Mouse (Mus musculus) adrenal gland, adult 2 months (tissue): ENCODE results near the gene Scand1. TPM values are rescaled to one million over a fixed set of nuclear protein-coding genes. Genes with fewer than 3 reads are reported as not detected.

Experiments
- DNase-seq: peaks from one replicate; pipeline ENCODE4 v3.0.0; 2021
- long read RNA-seq: library from polyadenylated mRNA; stranded (forward); transcript quantifications from one replicate; pipeline ENCODE4 v2.0.0, GENCODE M21; 2021
- polyA plus RNA-seq: library from polyadenylated mRNA; depleted of rRNA; stranded (reverse); fragments of >200 nt; gene quantifications from 2 replicates; pipeline ENCODE4 v1.2.3, GENCODE M21; 2012; rRNA removed
- total RNA-seq, 2 experiments: library from RNA; stranded (reverse); gene quantifications; 2 replicates each; pipeline ENCODE4 v1.2.3; 2021

Gene Scand1
- 100 to 1,000 TPM; 106 to 129 TPM for total RNA-seq
- 580 and 627 TPM in 2 replicates for polyA plus RNA-seq
- long read RNA-seq, transcript Scand1-201 (2 exons, 759 nt): major isoform, 53 of 96 reads
- long read RNA-seq, partial matches to known transcripts: 0 of 96 reads
- long read RNA-seq, other reads (novel, unspliced or antisense): 43 of 96 reads

DNA sequence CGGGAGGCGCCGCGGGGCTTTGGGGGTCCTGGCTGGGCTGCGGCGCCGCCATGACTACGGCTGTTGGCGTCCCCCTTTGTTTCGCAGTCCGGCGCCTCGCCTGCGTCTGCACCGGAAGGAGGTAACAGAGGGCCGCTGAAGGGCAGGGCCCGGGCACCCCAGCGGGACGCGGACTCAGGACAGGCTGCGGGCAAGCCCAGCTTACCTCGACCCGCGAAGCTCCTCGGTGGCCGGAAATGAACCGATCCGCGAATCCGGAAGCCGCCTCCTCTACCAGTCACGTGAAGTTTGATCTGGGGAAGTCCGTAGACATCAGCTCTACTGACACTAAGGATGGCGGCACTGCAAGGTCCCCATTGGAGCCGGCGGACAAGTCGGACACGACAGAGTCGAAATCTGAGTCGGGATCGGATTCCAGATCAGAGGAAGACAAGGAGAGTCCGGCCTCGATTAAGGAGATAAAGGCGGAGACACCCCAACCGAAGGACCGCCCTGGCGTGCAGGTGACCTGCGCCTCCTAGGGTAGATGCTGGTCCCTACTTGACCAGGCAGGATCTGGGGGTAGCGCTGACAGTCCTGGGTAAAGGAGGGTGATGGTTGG is at the start of gene Scand1, which contains the start of gene Cnbd2:
Gene Scand1 (minus strand): TSS at position 408 of the 601 bp plus-strand sequence.
Gene Cnbd2 (plus strand): TSS at position 3 of the 601 bp plus-strand sequence.
- peak; percentile 91 for DNase-seq

DNA sequence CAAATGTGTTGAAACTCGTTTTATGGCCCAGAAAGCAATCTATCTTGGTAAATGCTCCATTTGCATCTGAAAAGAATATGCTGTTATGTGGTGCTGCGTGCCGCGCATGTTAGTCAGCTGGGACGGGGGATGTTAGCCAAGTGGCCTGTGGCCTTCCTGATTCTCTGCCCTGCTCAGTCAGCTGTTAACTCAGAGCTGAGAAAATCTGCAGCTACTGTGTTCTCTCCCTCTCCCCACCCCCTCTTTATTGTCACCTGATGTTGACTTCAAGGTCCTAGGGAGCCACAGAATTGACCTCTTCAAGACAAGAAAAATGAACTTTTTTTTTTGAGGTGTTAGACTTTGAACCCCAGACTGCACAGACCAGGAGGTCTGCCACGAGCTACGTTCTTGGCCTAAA is 43.5 kb upstream of the Scand1 start:
- no peak for DNase-seq

DNA sequence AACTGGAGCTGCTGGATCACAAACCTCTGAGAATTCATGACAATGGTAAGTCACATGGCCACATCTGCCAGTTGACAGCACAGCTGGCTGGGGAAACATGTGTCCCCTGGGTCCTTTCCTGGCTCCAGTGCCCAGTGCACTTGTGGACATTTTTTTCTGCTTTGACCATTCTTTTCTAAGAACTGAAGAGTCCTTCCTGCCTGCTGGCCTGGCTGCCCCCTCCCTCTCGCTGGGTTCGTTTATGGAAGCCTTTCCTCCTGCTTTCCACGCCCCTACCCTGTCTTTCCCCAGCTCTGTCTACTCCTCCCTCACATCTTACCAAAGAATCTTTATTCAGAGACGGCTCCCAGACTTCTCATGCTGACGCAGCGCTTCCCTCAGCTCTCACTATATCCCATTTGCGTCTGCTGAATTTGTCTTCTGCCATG is 40.8 kb upstream of the Scand1 start:
- peak; percentile 27 for DNase-seq

DNA sequence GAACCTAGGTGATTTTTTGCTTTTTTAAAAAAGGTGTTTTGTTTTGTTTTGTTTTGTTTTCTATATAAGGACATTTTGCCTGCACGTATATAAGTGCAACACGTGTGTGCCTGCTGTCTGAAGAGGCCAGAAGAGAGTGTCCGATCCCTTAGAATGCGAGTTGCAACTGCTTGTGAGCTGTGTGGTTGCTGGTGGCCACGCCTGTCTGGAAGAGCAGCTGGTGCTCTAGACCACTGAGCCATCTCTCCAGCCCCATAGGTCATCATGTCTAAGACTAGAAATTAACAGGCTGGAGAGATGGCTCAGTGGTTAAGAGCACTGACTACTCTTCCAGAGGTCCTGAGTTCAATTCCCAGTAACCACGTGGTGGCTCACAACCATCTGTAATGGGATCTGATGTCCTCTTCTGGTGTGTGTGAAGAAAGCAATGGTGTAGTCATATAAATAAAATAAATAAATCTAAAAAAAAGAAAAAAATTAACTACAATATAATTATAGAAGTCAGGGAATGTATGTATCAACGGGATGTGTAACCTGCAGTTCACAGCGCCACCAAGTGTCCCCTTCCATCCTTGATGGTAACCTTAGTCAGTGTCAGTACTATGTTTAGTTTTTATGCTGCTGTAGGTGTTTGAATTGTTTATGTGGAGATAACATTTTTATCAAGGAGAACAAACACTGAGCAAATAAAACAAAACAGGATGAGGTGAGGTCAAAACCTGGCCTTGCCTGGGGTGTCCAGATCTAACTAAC is 40.1 kb upstream of the Scand1 start:
- no peak for DNase-seq

DNA sequence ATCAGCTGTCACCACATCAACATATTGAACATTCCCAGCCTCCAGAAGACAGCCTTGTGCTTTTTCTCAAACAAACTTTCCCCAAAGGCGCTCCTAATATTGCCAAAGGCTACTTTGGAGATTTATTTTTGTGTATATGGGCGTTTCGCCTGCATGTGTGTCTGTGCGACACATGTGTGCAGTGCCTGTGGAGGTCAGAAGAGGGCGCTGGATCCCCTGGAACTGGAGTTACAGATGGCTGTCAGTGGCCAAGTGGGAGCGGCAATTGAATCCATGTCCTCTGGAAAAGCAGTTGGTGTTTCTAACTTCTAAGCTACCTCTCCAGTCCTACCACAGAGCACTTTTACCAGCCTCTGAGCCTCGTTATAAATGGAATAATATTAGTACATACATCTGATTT is 38.7 kb upstream of the Scand1 start:
- DNase-seq: no peak

DNA sequence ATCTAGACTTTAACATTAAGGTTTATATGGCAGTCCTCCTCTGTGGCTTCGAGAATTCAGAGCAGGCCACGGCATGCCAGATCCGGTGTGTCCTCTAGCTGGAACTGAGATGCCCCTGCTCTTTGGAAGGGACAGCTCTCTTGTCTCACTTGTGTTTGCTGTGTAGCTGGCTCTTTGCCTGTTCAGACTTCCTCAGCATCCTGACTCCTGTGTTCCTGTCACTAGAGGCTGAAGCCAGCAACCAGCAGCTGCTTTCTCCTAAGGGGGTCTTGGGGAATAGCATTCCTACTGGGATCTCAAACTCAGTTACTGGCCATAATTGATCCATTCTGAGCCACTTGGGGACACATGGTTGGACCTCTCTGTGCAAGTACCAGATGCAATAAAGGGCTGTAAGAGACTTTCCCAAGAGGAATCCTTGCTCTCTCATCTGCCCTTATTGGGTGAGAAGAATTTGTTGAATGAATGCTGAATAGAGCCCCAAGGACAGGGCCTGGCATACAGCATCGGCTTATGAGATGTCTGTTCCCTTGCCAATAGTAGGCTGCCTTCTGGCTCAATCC is 36.9 kb upstream of the Scand1 start:
- no peak for DNase-seq

DNA sequence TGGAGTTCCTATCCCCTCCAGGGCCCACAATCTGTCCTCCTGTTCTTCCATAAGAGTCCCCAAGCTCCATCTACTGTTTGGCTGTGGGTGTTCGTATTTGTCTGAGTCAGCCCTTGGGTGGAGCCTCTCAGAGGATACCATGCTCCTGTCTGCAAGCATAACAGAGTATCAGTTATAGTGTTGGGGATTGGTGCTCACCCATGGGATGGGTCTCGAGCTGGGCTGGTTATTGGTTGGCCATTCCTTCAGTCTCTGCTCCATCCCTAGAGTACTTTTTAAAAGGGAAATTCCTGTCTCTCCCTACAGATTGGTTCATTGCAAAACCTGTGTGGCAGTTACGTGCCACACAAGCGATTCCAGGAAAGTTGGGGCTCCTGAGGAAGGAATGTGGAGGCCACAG is 36.3 kb upstream of the Scand1 start:
- no peak for DNase-seq

DNA sequence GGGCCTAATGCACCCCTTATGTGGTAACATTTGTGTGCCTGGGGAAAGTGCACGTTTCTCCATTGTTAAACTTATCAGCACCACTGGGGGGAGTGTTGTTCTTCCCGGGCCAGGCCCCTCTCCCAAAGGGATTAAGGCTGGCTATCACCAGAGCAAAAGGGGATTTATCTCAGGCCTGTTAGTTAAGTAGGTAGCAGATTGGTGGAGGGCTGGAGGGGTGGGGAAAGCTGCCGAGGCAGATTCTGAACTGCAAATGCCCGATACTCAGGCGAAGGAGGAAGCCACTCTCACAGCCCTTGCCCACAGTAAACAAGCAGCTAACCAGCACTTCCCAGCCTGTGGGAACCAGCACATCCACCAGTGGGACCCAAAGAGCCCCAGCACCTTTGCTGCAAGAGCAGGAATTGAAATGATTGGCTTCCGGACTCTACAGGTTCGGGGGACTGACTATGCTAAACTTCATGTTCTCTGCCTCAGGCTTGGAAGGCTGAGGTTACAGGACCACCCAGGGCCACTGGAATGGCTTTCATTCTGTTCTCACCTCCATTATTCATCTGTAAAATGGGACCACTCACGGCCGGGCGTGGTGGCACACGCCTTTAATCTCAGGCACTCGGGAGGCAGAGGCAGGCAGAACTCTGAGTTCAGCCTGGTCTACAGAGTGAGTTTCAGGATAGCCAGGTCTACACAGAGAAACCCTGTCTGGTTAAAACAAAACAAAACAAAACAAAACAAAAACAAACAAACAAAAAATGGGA is 32.5 kb upstream of the Scand1 start:
- peak; percentile 34 for DNase-seq

DNA sequence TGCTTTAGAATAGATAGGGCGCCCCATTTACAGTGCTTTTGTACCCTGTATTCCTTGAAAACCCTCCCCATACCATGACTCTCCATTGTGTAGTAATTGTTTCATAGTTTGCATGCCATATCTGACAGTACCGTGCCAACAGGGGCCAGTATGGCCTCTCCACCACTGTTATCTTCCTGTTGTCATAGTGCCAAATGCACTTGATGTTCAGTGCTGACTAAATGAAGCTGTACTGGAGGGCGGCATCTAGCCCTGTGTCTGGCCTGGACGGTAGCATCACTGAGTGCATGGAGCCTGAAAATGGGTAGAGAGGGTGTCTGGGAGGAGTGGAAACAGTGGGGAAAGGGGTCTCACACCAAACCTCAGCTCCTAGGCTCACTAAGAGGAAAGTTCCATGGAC is 27.6 kb upstream of the Scand1 start:
- no peak for DNase-seq

DNA sequence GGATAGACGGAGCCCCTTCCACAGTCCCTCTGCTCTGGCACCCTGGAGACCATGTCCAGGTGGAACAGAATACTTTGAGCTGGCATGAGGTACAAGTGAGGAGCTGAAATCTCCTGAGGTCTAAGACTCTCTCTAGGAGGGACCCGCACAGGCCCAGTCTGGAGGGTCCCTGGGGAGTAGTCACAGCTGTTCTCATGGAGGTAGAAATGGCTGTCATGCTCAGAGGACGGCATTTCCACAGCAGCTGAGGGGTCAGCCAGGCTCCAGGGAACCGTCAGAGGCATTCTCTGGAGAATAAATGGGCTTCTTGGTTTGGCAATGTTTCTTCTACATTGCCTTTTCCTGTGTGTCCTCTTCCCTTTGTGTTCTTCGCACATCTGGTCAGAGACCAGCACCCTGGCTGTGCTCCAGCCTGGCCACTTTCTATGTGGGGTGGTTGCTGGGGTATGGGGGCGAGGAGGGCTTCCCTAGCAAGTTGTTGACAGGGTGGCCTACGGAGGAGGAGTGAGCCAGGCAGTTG is 19.0 kb upstream of the Scand1 start:
- DNase-seq: no peak

DNA sequence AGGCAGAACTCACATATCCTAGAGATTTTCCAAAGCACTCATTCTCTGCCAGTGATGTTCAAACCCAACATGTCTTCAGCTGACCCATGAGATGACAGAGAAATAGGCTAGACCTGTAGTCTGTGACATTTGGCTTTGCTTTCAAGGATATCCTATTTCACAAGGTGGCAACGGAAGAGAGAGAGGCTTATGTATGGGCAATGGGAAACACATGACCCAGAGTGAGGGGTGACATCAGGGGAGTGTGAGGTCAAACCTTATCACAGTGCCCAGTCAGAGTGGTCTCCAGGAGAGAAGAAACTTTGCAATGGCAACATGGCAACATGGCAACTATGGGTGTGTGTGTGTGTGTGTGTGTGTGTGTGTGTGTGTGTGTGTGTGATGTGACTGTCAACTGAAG is 18.2 kb upstream of the Scand1 start:
- no peak for DNase-seq

DNA sequence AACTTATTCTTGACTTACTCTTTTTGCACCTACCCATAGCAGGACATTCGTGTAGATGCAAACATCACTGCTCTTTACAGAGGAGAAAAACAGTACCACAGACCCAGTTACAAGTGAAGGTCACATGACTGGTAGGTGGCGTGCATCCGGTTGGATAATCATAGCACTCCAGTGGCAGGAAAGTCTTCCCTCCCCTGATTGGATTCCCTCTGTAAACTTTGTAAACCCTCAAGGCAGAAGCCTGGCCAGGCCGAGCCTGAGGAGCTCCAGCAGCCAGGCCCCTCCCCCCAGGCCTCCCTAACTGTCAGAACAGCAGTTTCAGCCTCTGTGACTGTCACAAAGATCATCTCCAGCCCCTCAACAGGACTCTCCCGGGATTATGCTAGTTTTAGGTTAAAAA is 12.2 kb upstream of the Scand1 start:
- peak; percentile 29 for DNase-seq

DNA sequence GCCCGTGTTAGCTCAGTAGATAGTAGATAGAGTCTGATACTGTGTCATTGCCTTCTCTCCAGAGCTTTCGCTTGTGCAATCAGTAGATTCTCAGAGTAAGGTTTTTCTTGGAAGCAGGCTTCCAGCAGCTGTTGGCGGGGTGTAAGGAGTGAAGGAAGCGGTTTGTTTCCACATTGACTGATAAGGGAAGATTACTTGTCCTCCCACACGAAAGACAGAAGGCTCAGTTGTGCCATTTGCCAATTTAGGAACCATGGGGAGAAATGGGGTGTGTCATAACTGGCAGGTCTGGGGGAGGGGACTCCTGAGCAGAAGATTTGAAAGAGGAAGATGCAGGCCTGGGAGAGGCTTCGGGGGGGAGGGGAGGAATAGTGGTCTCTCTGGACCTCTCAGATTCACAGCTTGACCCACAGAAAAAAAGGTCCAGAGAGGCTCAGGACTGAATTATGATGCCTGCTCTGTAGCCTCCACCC is 11.6 kb upstream of the Scand1 start:
- peak; percentile 41 for DNase-seq

DNA sequence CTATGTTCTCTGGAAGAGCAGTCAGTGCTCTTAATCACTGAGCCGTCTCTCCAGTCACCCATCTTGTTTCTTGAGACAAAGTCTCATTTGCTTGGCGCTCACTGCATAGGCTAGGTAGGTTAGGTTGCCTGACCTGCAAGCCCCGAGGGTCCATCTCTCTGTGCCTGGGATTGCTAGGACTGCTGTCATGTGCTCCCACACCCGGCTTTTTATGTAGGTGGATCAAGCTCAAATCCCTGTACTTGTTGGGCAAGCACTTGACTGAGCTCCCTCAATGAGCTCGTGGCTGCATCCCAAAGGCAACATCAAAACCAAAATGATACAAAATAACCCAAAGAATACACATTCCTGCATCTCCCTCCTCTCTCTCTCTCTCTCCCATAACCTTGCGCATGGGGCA is 9.0 kb upstream of the Scand1 start:
- DNase-seq: no peak

DNA sequence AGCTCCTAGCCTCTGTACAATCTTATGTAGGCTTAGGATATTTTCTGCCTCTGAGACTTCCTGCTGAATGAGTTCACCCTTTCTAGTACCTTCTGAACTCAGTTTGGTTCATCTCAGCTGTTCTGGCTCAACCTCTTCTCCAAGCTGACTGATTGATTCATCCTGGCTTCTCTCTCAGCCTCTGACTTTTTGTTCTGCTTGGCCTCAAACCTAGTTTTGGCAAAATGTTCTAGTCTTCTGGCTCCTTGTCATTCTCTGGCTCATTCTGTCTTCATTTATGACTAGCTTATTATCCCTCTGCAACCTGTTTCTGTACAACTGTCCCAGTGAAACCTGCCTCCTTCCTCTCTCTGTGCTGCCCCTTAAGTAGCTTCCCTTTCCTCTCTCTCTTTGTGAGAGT is 6.0 kb upstream of the Scand1 start:
- DNase-seq: no peak

DNA sequence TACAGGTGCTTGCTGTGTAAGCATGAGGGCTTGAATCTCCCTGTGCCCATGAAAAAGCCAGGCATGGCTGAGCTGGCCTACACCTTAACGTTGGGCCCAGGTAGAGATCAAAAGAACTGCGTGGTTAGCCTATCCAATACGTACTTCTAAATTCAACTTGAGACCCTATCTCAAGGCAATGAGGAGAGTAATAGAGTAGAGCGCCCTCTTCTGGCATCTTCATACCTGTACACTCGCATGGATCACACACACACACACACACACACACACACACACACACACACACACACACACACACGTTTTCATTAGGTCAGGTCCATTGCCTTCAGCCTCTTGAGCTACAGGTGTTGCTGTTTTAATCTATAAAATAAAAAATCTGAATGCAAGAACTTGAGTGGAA is 2.3 kb upstream of the Scand1 start:
- DNase-seq: no peak

DNA sequence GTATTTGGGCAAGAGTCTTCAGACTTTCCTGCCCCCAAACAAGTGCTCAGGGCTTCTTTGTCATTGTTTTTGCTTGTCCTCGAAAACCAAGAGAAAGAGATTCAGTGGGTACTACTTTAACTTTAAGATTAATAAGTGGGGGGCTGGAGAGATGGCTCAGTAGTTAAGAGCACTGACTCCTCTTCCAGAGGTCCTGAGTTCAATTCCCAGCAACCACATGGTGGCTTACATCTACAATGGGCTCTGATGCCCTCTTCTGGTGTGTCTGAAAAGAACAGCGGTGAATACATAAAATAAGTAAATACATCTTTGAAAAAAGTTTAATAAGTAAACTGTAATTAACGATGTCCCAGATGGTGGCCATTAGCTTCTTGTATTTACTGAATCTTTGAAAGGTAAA is 649 bp upstream of the Scand1 start:
- DNase-seq: no peak

DNA sequence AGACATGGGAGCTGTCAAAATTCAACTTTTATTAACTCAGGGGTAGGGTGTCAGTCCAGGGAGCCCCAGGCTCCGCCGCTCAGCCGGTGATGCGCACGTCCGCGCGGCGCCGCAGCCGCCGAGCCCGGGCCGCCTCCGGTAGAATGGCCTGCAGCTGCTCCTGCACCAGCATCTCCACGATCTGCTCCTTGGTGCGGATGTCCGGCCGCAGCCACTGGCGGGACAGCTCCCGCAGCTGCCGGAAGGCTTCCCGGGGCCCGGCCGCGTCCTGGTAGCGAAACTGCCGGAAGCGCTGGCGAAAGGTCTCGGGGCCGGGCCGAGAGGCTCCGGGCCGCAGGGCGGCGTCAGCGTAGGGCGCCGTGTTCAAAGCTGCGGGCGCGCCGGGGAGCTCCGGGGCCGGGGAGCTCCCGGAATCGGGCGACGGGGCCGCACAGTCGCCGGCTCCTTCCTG is 638 bp downstream of the Scand1 start:
- DNase-seq: peak; percentile 84

DNA sequence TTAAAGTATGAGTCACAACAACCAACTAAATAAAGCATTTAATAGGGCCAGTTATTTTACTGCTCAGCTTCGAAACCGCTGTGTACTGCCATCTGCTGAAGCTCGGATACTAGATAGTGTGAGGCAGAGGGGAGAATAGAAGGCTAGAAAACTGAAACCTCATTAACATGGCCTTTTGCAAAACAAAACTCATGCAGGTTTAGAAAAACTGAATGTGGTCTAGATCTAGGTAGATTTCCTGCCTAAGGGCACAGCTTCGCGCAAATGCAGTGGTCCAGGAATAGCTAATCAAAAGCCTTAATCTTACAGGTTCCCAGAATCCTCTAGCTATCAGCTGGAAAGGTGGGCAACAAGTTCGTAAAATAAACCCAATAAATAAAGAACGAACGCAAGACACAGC is 1.1 kb downstream of the Scand1 start:
- DNase-seq: no peak

DNA sequence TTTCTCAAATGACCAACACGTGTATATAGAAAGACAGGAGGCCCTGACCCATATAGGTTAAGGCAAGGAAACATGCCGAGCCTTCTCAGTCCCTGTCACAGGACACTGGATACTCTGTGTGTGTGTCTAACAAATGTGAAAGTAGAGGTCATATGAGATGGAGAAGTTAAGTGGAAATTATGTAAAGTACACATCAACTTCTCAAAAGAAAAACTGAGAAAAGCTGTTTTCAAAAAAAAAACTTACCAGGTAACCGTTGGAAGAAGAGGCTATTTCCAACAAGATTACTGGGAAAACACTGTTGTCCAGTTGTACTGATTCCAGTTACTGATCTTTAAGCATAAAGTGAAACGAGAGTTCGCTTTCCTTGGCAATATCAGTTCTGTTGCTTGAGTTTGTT is 1.6 kb downstream of the Scand1 start:
- DNase-seq: no peak

DNA sequence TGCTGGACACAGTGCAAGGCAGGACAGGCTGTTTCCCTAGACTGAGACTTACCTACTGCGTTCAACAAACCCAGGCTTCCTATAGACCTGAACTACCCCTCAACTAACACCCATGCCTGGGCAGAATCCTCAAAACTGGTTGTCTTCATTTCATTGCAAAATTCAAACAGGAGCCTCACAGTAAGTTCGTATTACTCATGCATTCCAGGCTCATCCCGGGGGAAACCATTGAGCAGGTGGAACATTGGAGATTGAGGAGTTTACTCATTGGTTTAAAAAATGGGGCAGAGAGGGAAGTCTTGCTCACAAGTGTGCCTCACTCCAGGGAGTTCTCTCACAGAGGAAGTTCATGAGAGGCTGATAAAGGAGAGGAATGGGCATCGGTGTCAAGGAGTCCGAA is 2.0 kb downstream of the Scand1 start:
- no peak for DNase-seq

DNA sequence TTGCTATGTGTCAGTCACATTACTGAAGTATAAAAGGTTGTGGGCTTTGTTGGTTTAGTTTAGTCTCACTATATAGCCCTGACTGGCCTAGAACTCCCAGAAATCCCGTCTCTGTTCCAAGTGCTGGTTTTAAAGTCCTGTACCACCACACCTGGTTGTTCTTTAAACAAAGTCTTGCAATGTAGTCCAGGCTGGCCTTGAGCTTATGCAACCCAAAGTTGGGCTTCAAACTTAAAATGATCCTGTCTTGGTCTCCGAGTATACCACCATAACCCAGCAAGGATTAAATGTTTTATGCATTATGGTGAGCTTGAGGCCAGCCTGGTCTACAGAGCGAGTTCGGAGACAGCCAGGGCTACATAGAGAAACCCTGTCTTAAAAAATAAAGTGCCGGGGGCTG is 2.6 kb downstream of the Scand1 start:
- no peak for DNase-seq
